Mouse (Mus musculus): ENCODE measurements around the gene Brip1.

The Brip1 gene

DNA sequence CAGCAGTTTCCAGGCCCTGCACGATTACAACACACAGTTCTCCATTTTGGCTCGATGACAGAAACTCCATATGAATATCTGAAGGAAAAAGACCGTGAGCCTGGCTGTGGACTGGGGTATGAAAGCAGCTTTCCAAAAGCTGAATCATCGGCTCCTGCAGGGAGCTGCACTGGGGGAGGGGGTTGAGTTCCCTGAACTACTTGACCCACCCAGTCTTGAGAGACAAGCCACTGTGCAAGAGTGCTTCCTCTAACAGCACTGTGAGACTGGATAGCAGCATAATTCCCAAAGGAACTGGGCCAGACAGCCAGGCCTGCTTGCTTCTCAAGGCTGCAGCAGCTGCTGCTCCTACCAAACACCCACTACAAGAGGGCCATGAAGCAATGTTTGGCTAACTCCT is 178.6 kb downstream of the Brip1 start:
- DNase-seq: peak; percentile 53

DNA sequence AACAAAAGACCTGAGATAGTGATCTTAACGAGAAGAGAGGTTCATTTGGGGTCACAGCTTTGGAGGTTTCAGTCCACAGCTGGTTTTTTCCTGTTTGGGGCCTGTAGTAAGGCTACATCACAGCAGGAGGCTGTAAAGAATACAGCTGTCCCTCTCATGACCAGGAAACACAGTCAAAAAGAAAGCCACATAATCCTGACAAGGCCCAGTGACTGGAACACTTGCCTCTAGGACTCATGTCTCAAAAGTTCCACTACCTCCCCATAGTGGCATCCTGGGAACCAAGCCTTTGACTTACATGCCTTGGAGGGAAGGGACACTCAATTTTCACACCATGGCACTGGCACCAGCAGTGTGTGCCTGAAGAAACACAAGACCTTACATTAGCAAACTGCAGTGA is 181.0 kb downstream of the Brip1 start:
- no peak for DNase-seq

DNA sequence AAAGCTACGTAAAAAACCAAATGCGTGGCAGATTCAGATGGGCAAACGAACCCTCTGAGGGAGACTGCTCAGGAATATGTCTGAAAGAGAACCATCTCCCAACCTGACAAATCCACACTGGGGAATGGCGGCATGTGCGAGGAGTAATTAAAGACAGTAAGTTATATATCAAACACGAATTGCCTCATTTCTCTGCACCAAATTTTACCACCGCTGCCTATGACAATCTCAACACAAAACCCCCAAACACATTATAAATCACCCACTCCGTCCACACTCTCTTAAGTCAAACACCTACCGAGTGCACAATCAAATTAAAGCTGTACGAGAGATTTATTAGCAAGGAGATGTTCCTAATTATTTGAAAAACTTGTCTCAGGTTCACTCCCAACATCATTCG is 184.8 kb downstream of the Brip1 start:
- DNase-seq: no peak

DNA sequence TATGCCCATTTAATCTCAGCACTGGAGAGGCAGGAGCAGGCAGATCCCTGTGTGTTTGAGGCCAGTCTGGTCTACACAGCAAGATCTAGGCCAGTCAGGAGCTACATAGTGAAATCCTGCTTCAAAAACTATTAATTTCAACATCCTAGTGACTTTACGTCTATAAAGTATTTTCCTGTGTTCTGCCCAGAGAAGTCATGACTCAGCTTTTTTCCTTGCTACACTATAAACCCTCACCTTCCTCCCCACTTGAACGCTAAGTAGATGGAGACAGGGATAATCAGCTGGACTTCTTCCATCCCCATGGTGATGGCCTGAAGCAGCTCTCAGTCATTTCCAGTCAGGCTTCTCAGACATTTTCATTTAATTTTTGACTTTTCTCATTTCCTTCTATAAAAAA is 187.9 kb downstream of the Brip1 start:
- no peak for DNase-seq

DNA sequence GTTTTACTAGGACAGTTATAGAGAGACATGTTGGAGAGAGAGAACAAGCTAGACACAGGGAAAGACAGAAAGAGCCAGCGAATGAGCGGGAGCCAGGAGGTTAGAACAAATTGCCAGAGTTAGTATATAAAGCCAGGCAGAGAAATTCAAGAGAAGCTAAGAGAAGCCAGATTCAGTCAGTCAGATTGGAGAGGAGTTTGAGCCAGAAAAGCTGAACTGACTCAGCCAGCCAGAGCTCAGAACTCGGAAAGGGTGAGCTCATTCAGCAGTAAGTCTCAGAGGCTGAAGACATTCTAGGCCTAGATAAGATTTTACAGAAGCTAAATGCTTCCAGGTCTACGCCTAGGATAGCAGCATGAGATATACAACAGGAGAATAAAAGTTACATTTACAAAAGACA is 190.5 kb downstream of the Brip1 start:
- no peak for DNase-seq

DNA sequence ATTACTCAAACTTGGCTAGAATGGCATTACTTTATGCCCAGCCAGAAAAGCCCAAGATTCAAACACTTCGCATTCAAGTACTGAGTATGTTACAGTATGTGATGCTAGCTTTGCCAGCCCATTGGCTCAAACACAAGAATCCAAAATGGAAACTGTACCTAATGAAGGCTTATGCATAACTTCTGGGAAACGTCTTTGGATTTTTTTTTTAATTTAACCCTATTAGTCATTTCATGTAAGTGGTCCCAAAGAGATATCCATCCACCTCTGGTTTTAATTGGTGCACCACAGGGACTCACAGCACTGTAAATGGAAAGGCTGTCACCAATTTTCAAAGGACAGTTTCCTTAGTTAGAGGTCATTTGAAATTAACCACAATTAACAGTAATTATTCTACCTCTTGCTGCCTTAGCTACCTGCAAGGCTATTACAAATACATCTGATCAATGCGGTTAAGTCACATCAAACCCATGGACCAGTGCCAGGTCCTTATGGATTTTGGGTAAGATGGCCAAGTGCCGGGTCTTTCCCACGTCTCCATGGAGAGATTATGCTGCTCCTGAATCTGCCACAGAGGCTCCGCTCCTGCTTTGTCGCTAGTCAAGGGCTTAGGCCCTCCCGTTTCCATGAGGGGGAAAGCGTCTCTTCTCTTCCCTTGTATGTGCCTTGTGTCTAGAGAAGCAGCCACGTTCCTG is 192.6 kb downstream of the Brip1 start:
- DNase-seq: no peak
